Mouse (Mus musculus): ENCODE data around the gene Gm21119.
"Not testable (repeated sequence)": the region's sequence is repeated elsewhere in the genome, so short reads cannot be mapped to it uniquely, and the experiment has no call there.

Gm21119 gene

GRCm38 (mm10) chr8:20652976-20653375, 38.3 kb downstream of the Gm21119 start:
- in situ Hi-C loops (cut with MboI, MseI), result not testable (repeated sequence)

DNA sequence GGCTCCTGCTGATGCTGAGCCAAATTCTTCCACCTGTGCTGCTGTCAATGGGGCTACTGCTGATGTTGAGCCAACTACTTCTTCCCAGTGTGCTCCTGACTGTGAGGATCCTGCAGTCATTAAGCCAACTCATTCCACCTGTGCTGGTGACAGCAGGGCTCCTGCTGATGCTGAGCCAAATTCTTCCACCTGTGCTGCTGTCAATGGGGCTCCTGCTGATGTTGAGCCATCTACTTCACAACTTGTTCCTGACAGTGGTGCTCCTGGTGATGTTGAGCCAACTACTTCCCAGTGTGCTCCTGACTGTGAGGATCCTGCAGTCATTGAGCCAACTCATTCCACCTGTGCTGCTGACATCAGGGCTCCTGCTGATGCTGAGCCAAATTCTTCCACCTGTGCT, 63.7 kb downstream of the Gm21119 start:
- in situ Hi-C loops (cut with MboI, MseI), result loop anchor here (5.0 to 25.0 kb wide), 5 partner anchors 346 to 891 kb away; partner anchors contain the start of genes Defa29 and Defa30
